Mouse (Mus musculus) A20 (cell line): ENCODE measurements around the gene Armc9.

ENCODE experiments used
- DNase-seq: peaks from one replicate; pipeline ENCODE4 v3.0.0-alpha.2; 2011; ENCODE audit warnings: low read depth, low spot score

Armc9 gene

GRCm38 (mm10) chr1:86281781-86282536 lies 127.4 kb downstream of the Armc9 start:
- no peak for DNase-seq

DNA sequence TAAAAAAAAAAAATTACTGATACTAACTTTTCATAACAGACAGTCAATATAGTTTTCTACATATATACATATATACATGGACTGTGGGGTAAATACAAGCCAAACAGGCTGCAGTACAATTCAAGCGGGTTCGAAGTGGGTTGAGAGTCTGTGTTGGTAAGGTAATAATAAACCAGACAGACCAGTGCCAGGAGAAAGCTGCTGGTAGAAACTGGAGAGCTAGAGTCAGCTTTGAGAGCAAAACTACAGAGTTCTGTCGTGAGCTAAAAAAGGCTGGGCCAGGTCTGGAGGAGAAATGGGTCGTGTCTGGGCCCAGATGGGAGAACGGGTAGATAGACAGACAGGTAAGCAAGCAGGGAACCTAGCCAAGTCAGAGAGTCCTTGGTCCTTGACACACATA lies 129.5 kb downstream of the Armc9 start:
- DNase-seq, result no peak

DNA sequence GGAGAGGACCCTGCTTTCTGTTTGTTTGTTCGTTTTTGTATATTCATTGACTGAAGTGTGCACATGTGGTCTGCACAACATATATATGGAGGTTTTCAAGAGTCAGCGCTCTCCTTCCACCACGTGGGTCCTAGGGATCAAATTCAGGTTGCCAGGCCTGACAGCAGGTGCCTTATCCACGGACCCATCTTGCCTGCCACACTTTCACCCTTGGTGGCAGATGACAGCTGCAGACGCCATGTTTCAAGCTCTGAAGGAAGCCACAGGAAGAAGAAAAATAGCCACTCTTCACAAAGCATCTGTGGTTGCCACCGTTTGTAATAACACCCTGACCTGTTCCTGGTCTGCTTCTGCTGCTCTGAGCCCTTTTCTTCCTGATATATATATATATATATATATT lies 130.7 kb downstream of the Armc9 start:
- no peak for DNase-seq

DNA sequence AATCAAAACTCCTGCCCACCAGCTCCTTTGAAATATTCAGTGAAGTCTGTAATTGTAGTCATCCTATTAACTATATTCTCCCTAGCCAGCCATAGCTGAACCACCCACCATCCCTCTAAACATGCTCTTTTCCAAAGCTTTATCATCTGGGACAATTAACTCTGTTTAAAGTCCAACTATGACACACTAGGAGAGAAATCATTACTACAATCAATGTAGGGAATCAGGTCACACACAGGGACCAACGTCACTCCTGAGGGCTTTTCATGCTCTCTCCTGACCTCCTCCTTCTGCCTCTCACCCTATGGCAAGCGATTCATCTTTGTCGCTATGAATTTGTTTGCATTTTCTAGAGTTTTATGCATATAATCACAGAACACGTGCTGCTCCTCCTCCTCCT lies 132.9 kb downstream of the Armc9 start:
- no peak for DNase-seq

GRCm38 (mm10) chr1:86290452-86290851 lies 135.9 kb downstream of the Armc9 start:
- DNase-seq, result no peak

DNA sequence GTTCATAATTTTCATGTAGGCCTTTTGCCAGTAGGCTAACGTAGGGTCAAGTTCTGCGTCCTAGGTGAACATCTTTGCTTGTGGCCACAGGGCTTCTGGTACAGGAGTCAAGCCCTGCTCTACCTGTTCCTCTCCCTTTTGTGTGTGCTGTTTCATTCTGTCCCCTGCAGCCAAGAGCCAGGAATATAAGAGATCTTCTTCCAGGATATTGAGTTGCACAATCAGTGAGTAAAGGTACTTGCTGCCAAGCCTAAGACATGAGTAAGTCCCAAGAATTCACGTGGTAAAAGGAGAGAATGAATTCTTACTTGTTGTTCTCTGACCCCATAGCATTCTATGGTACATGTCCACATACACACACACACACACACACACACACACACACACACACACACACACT lies 138.5 kb downstream of the Armc9 start:
- no peak for DNase-seq

GRCm38 (mm10) chr1:86293868-86294267 lies 139.3 kb downstream of the Armc9 start:
- DNase-seq, result no peak

DNA sequence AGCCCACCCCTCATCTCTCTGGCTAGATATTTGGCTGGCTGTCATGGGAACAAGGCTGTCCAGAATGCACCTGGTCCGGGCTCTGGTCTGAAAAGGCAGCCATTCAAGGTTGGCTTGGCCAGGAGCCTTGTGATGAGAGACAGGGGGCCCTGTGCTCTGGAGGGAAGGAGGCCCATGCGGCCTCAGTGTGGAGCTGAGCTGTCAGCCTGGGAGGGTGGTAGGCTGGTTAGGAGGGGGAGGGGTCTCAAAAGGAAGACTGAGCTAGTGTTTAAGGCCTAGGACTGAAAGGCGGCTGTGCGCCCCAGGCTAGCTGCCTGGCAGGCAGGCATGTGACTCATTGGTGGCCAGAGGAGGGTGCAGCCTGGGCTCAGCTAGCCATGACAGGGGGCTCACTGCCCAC lies 139.9 kb downstream of the Armc9 start:
- no peak for DNase-seq

DNA sequence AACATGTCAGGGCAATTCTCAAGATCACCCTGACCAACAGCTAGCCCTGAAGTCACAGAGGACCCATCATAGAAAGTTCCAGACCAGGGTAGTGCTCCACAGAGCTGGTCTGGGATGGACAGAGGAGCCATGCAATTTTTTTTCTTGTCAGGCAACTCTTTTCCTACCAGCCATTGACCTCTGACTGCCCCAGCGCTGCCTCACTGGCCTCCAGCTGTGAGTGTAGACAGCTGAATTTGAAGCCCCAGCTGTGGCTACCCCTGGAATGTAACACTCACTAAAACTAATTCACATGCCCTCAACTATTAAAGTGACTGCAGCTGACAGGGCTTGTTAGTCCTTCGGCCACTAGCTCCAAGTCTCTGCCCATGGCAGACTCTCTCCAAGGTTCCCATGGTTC lies 145.5 kb downstream of the Armc9 start:
- DNase-seq, result no peak

- peak; percentile 8 for DNase-seq
Observed at GRCm38 (mm10) chr1:86300731-86301130, 146.2 kb downstream of the Armc9 start.

DNA sequence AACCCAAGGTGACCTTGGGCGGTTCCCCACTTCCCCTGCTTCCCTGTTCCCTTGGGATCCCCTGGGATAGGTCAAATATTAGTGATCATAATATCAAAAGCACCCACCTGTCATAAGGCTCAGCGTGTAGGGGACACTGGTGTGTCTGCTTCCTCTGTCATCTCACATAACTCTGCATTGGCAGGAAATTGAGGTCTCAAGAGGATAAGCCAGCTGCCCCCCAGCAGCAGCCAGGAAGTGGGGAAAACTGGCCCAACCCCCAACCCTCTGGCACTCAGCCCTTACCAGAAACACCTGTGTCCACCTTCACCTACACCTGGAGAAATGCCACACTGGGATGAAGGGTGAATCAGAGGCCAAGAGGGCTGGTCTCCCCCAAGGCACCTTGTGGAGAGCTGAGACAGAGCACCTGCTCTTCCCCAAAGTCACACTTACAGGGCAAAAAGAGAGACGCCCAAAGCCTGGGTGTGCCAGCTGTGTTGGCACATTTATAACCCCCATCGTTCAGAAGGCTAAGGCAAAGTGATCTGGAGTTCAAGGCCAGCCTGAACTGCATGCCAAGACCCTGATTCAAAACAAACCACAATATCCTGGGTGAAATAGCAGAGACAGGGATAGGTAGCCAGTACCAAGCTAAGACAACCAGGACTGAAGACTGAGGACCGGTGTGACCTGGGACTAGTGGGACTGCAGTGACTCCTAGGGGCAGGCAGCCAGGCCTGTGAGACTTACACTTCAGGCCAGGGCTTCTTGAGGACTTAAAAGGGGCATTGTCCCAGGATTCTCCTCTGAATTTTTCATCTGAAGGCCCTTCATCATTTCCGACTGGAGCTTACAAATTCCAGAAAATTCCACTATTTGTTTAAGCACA lies 146.9 kb downstream of the Armc9 start:
- DNase-seq, result peak; percentile 51

GRCm38 (mm10) chr1:86302532-86302931 lies 148.0 kb downstream of the Armc9 start, which contains the start of gene B3gnt7:
TSS of gene B3gnt7 (plus strand) at chr1:86302832.
- no peak for DNase-seq

GRCm38 (mm10) chr1:86303063-86303872 lies 148.7 kb downstream of the Armc9 start:
- no peak for DNase-seq

GRCm38 (mm10) chr1:86303873-86304250 lies 149.3 kb downstream of the Armc9 start:
- no peak for DNase-seq

DNA sequence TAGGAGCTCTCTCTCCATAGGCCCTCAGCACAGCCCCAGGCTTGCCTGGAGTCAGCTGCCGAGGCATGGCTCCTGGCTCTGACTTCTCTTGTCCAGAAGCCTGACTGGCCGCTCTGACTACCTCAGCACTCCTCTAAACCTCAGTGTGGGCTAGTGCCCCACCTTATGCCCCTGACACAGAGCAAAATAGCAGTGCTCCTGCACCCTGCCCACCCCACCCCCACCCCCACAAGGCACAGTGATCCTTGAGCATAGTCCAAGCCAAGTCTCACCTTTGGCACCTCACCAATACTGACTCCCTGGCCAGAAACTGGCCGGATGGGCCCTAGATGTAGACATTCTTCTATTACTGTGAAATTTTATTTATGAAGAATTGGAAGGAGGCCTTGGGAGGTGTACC lies 152.1 kb downstream of the Armc9 start:
- no peak for DNase-seq

GRCm38 (mm10) chr1:86307177-86307762 lies 152.7 kb downstream of the Armc9 start:
- DNase-seq, result no peak

- no peak for DNase-seq
Observed at GRCm38 (mm10) chr1:86307871-86308641, 153.5 kb downstream of the Armc9 start.

- DNase-seq, result no peak
Observed at GRCm38 (mm10) chr1:86309270-86309833, 154.8 kb downstream of the Armc9 start.

DNA sequence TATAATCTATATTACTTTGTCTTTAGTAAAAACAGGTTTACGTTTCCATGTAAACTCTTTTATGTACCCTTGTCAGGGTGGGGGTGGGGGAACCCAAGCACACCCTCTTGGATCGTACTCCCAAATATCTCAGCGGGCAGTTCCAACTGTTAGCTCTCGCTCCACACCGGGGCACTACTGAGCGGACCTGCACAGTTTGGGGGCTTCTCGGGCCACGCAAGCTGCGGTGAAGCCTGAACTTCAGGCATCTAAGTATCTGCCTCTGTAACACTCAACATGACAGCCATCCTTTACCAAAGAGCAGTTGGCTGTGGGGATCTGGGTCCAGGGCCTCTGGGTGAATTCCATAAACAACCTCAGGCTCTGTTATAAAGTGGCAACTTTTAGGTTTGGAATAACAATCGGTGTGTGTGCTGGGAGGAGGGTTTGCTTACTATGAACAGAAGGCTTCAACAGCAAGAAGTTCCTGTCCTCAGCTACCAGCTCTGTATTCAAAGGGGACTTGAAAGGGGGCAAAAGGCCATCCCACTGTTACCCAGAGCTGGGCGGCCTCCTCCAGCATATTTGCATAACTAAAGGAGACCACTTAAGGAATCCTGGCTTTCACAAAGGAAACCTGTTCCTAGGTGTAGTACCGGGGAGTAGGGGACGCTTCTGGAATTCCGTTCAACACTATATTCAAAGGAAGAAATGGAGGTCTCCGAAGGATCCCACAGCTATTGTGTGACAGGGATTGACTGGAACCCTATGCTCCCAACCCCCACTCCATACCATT lies 156.1 kb downstream of the Armc9 start:
- DNase-seq, result no peak
